Mouse (Mus musculus) G1E (cell line): ENCODE measurements at regions not wholly inside any gene's neighbourhood (a gene's known extent, or its start where the extent isn't known, plus 50 kb on each side); places are given as distances from the start of the nearest gene placed in this dataset.

Experiments
- CTCF ChIP-seq: IDR thresholded peaks from 2 replicates; pipeline ENCODE4 v1.5.1; 2012; ENCODE audit warnings: low read depth, low read length, inconsistent platforms, mixed read lengths
- GATA1 ChIP-seq: IDR thresholded peaks from 2 replicates; pipeline ENCODE4 v1.6.1; 2012; ENCODE audit warnings: borderline replicate concordance, low read length, inconsistent platforms, mixed read lengths
- GATA2 ChIP-seq: IDR thresholded peaks from 2 replicates; pipeline ENCODE4 v1.6.1; 2012; ENCODE audit warnings: low read depth, low read length, inconsistent platforms, borderline replicate concordance
- POLR2AphosphoS5 ChIP-seq: IDR thresholded peaks from 2 replicates; pipeline ENCODE4 v1.6.1; 2012; ENCODE audit warnings: low read depth, low read length, inconsistent platforms; ENCODE audit not compliant: insufficient replicate concordance
- TAL1 ChIP-seq: conservative IDR thresholded peaks from 2 replicates; pipeline ENCODE4 v1.6.1; 2012; ENCODE audit warnings: low read depth, low read length, inconsistent platforms, mixed read lengths

GRCm38 (mm10) chr15:96880066-96880465 is 175.7 kb downstream of the Slc38a4 start:
- TF ChIP-seq CTCF: no peak
- no peak for TF ChIP-seq TAL1
- TF ChIP-seq GATA2: no peak
- TF ChIP-seq POLR2AphosphoS5: no peak
- no peak for TF ChIP-seq GATA1
